Mouse (Mus musculus) brain, adult 2 months (tissue): Measurements from ENCODE around the gene 4932415D10Rik.

Experiments
- DNase-seq: peaks from one replicate; pipeline ENCODE4 v3.0.0; 2011; ENCODE audit warnings: low read depth, low spot score

4932415D10Rik gene

DNA sequence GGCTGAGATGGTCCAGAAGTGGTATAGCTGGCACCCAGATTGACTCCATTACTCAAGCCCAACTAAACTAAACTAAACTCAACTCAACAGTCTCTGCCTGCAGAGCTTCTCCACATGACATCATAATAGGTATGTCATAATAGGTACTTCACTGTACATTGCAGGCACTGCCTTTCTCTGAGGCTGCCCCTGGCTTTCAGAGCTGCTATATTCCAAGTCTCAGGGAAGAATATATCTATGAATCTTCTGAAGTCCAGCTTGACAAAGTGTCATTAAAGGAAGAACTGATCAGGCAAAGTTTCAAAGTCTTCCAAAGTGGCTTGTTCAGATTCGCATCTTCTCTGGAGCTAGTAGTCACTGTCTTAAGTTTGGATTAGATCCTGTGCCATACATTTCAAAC lies at the start of gene 4932415D10Rik:
4932415D10Rik (minus strand) TSS at position 101 of the 400 bp plus-strand sequence.
- DNase-seq = no peak

DNA sequence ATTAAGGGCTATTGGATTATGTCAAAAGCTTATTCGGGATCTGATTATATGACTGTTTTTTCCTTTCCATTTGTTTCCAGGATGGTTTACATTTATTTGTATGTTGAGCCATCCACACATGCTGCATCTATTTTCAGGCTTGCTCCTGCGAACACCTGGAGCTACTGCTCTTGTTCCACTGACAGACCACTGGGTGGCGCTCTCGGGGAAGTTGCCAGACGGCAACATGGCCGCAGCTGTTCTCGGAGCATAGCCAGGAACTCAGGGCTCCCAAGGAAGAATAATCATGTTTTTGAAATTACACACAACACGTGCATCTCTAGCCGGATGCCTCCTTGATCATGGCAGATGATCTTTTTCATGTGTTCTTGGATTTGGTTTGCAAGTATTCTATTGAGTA lies 45.5 kb upstream of the 4932415D10Rik start:
- no peak for DNase-seq

DNA sequence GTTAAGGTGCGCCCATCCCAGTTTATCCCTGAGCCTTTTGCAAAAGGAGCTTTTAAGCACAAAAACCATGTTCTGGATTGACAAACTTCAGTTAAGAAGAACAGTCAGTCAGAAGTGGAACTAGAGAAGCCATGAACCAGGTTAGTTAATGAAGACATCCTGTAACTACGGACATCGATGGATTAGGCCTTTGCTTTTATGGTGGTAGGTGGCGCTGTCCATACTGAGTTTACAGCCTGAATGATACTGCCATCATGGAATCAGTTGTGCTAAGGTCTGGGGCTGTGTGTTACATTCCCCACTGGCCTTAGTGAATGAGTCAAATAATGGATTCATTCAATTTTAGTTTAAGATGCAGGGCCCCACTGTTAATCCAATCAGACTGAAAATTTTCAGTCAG lies 39.0 kb upstream of the 4932415D10Rik start:
- DNase-seq = peak; percentile 1

DNA sequence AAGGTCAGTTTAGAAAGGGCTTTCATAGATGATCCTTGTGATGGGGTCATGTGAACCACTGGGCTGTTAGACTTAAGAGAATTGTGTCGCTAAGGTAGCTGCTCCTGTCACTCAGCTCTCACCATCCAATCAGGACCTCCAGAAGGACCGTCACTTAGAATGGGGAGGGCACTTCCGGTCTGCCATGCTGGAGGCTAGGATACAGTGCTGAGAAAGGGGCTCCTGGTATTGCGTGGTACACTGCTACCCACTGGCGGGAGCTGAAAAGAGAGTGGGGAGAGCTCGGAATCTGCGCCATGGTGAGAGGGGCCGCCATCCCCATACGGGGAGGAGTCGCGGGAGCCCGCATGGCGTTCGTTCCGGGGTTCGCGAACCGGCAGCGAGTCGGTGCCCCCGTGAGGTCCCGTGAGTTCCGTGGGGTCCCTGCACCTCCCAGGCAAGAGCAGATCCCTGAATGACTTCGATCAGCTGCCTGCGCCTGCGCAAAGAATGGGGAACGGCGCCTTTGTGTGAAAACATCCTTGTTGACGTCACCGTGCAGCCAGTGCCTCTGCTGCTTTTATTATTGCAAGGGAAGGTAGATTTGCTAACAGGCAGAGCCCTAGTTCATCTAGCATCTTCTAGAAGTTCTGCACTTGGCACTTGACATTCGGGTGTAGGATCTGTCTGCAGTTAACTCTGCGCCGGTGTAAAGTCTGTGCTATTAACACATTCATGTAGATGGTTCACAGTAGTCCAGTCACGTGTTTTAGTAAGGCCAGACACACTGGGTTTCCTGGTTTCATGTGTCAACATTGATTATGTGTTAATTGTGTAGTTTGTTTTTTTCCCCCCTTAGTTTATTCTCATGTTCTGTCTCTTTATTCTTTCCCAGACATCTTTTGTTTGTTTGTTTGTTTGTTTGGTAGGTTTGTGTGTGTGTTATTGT lies 38.0 kb upstream of the 4932415D10Rik start, which contains the start of gene Gm4924:
Gm4924 (plus strand) TSS at position 173 of the 928 bp plus-strand sequence.
- peak; percentile 99 for DNase-seq

DNA sequence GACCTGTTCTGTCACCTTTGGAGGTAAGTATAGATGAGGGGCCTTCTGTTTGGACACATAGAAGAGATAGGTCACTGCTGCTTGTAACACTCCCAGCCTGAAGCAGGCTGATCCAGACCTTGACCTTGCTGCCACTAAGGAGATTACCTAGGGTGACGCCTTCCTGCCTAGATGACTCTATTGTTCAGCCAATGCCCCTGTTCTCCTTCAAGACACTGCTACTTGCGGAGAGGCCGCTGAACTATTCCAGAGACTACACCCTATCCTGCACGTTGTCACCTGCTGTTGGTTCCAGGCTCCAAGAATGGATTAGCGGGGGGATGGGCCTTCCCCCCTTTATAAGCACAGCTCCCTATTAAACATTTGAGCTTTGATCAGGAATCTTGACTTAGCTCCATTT lies 13.4 kb upstream of the 4932415D10Rik start:
- DNase-seq = no peak

DNA sequence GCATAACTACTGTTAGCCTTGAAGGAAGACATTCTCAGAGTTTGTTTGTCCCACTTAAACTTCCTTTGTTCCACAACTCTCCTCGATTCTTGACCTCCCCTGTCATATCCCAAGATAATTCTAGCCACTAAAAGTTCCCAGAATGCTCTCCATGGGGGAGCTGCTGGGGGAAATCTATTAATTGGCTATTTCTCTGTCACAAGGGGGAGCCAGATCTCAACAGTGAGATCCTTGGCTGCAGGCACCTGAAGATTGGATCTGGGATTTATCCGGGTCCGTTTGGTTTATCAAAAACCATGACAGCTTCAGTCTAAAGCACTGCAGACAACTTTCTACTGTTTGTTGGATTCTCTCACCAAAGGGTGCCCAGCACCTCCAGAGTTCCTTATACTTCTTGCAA lies 3.8 kb upstream of the 4932415D10Rik start:
- DNase-seq = peak; percentile 4

DNA sequence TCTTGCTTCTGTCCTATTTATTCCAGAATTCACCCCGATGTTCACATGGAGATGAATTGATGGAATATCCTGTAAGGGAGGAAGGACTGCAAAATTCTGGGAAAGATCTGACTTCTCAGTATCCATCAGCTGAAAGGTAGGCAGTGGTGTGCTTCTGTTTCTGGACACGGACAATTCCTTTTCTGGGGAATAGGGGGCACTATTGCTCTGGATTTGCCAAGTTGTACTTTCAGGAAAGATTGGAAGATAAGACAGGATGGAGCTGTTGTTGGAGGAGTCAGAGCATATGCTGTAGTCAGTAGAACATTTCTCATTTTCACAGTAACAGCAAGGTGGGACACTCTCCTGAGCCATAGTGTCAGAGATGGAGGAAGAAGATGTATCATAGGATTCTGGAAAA lies 19.9 kb downstream of the 4932415D10Rik start:
- DNase-seq = peak; percentile 10

DNA sequence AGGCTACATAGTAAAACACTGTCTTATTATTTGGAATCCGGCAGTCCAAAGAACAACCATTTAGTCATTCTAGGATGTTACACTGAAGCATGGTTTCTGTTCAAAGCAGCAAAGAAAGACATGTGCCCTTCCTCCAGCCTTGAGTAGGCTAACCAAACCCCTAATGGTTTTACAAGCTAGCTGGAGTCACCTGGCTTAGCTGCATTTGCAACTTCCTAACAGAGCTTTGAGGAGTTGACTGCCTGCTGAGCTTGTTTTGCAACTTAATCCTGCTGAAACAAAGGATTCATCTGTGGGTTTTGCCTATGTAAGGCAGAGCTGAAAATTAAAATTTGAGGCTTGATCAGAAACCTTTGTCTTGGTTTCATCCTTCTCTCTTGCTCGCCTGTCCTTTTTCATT lies 59.1 kb downstream of the 4932415D10Rik start:
- no peak for DNase-seq

DNA sequence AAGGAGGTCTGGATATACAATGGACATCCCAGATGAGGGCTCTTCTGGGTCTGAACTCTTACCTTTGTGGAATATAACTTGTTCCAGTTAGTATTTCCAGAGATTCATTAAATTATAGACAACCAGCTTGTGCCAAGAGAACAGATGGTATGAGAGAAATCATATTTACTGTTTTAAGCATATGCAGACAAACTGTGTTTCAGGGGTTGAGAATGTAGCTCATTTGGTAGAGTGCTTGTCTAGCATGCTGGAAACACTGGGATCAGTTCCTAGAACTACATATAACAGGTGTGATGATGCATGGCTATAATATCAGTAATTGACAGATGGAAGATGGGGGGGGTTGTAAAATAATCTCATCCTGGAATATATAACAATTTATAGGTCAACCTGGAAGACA lies 71.4 kb downstream of the 4932415D10Rik start:
- peak; percentile 10 for DNase-seq

DNA sequence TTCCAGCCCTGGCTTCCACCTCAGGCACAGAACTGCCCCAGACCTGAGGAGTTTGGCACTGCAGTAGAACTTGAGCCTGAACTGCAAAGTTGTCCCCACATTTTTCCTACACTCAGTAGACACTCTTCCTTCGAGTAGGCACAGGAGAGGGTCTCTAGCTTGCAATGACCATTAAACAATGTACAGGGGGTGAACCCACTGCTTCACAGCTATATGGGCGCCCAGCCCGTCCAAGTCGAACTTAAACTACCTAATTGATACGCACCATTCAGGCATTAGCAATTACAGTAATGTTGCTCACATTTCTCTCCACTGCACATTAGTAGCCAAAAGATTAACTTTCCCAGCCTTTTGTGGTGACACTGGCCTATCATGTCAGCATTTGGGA lies 75.0 kb downstream of the 4932415D10Rik start:
- DNase-seq = no peak

DNA sequence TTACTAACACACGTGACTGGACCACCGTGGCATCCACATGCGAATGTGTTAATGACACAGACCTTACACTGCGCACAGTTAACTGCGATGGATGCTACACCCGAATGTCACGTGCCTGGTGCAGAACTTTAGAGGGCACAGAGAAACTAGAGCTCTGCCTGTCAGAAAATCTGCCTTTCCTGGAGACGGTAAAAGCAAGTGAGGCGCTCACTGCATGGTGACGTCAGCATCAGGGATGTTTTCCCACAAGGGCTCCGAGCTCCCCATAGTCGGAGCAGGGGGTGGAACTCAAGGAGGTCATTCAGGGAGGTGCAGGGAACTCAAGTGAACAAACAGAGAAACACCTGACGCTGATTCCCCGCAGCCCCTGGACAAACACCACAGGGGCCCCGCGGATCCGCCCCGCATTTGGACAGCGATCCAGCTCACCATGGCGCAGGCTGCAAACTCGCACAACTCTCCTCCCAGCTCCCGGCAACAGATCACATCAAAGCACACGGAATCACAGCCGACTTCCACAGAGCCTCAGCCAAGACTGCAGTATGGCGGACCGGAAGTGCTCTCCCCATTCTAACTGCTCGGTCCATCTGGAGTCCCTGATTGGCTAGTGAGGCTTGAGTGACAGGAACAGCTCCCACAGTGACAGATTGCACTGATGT lies 75.5 kb downstream of the 4932415D10Rik start, which contains the start of gene Zfp938:
Zfp938 (minus strand) TSS at position 539 of the 659 bp plus-strand sequence.
- peak; percentile 98 for DNase-seq
